Mouse (Mus musculus) limb, embryonic 14.5 days (tissue): ENCODE results near the gene Cfap58. TPM values are rescaled to one million over a fixed set of nuclear protein-coding genes. Genes with fewer than 3 reads are reported as not detected.
A peak's percentile ranks its signal among the peaks of the same experiment; 100 is the strongest.

ENCODE experiments used
- ATAC-seq: fragments of 200-750 bp; cut with Nextera tagmentation; 2 replicates; pipeline ENCODE4 v1.8.0; 2017; ENCODE audit warnings: low read depth, moderate number of reproducible peaks, moderate TSS enrichment; ENCODE audit not compliant: low FRiP score
- DNase-seq: peaks from one replicate; pipeline ENCODE4 v3.0.0-alpha.2; 2015; ENCODE audit warnings: low spot score
- H3K27ac ChIP-seq: fragments of 300-500 bp; sonication (generic); replicated peaks from 2 replicates; pipeline ENCODE4 v1.5.1; 2014; ENCODE audit warnings: low read depth, mild to moderate bottlenecking, low read length, moderate library complexity, mixed read lengths
- H3K27me3 ChIP-seq: fragments of 300-500 bp; sonication (generic); 2 replicates; pipeline ENCODE4 v1.6.1; 2014; ENCODE audit warnings: low read length, mixed read lengths; ENCODE audit not compliant: control insufficient read depth, insufficient read depth
- H3K36me3 ChIP-seq: fragments of 300-500 bp; sonication (generic); 2 replicates; pipeline ENCODE4 v1.6.1; 2014; ENCODE audit warnings: mild to moderate bottlenecking, low read length, moderate library complexity, mixed read lengths; ENCODE audit not compliant: control insufficient read depth, insufficient read depth
- H3K4me1 ChIP-seq: fragments of 300-500 bp; sonication (generic); 2 replicates; pipeline ENCODE4 v1.6.1; 2014; ENCODE audit warnings: antibody characterized with exemption, low read length, mixed read lengths; ENCODE audit not compliant: control insufficient read depth, insufficient read depth
- H3K4me2 ChIP-seq: fragments of 300-500 bp; sonication (generic); replicated peaks from 2 replicates; pipeline ENCODE4 v1.6.1; 2014; ENCODE audit warnings: low read depth, mild to moderate bottlenecking, low read length, moderate library complexity; ENCODE audit not compliant: severe bottlenecking
- H3K4me3 ChIP-seq: fragments of 300-500 bp; sonication (generic); replicated peaks from 2 replicates; pipeline ENCODE4 v1.5.1; 2014; ENCODE audit warnings: low read length
- H3K9ac ChIP-seq: fragments of 300-500 bp; sonication (generic); 2 replicates; pipeline ENCODE4 v1.6.1; 2014; ENCODE audit warnings: mild to moderate bottlenecking, low read depth, low read length, moderate library complexity; ENCODE audit not compliant: severe bottlenecking
- H3K9me3 ChIP-seq: fragments of 300-500 bp; sonication (generic); 2 replicates; pipeline ENCODE4 v1.6.1; 2016; ENCODE audit warnings: low read length; ENCODE audit not compliant: control insufficient read depth
- POLR2A ChIP-seq: fragments of 200-500 bp; IDR thresholded peaks from 2 replicates; pipeline ENCODE4 v1.8.0; 2012; ENCODE audit warnings: inconsistent platforms, mild to moderate bottlenecking, moderate library complexity, borderline replicate concordance; ENCODE audit not compliant: insufficient read depth, insufficient read length; ENCODE audit errors: extremely low read depth
- WGBS: fragments of 180-500 bp; shearing (Covaris S2); extraction: QIAGEN DNeasy Blood & Tissue Kit; methylation state at CpG from one replicate; pipeline ENCODE4 v1.1.7; 2014; 5-methylcytosine and 5-hydroxymethylcytosine counted together
- polyA plus RNA-seq, 2 experiments: library from polyadenylated mRNA; depleted of rRNA in 1 of 2; stranded (reverse) in 1 of 2; unstranded in 1 of 2; fragments of >200 nt; fragmentation: Nextera tagmentation in 1 of 2; extraction: Ambion mirVana in 1 of 2; gene quantifications; 2 replicates each; pipeline versions ENCODE4 v1.2.1 to v1.2.3; 2012 to 2014

The Cfap58 gene
- polyA plus RNA-seq, 2 experiments, result 0.05 to 0.07 TPM

DNA sequence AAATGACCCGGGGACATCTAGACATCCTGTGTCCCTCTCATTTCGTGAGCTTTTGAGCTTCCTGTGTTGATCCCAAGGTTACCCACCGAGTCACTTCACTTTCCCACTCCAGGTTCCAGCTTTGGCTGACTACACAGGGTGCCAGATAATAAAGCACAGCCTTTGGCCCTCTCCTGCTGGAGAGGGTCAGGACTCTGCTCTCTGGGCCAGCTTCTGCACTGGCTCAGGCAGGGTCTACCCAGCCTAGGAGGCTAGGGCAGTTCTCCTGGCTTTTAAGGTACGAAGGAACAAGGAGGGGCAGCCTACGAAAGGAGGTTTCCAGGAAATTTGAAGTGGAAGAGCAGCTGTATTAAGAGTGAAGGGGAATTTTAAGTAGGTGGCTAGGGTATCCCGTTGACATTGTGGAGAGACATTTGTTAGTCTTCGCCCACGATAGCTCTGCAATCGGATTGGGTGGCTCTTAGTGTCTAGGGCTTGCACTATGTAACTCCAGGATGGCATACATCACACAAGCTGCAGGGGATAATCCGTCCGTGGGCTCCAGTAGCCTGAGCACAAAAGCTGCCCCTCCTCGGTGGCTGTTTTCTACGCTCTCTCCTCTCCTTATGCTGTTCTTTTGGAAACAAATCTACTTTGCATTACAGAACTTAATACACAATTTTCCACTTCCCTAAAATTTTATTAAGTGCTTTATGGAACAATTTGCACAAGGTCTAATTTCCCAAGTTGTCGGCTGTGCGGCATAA lies 72.3 kb downstream of the Cfap58 start:
- ATAC-seq (no peak), DNase-seq (no peak)
- 50% methylated on average over 15 of the region's 15 CpGs for WGBS
- H3K4me2 ChIP-seq, result 0 out of 2 replicates have a peak overlapping the region, but pooled peaks have one; percentile 16
- no peak overlapping the region for H3K9ac ChIP-seq
- no peak overlapping the region for H3K4me3 ChIP-seq
- H3K36me3 ChIP-seq, result no peaks in the 10 kb centered on the region
- no peak for TF ChIP-seq POLR2A
- peaks cover 4% of the 10 kb centered on the region; the same call in 1 of the 2 replicates for H3K9me3 ChIP-seq
- no peaks in the 10 kb centered on the region for H3K27me3 ChIP-seq
- H3K4me1 ChIP-seq, result peaks cover 15% of the 10 kb centered on the region
- H3K27ac ChIP-seq, result peak overlapping the region; percentile 15; the same call in 1 of the 2 replicates

DNA sequence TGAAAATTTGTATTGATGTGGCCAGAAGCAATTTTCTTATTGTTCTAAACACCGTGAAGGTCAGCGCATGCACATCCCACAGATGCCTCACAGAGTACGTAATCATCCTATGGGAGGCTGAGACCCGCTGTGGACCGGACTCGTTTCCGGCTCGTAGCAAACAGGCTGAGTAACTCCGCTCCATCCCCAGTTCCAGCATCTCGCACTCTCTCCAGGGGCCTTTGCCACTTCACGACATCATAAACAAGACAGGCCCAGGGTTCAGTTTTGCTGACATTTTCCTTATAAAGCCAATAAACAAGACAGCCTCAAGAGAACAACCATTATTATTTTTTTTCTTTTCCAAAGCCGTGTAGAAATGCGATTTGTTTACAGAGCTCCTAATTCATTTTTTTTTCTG lies 82.6 kb downstream of the Cfap58 start:
- no peaks in the 10 kb centered on the region for H3K36me3 ChIP-seq
- 0 out of 2 replicates have a peak, but pooled peaks cover 5% of the 10 kb centered on the region for H3K4me1 ChIP-seq
- no peak overlapping the region for H3K4me2 ChIP-seq
- no peak overlapping the region for H3K4me3 ChIP-seq
- H3K9me3 ChIP-seq, result no peaks in the 10 kb centered on the region
- ATAC-seq (0 out of 2 replicates have a peak, but pooled peaks have one; percentile 34), DNase-seq (no peak)
- H3K27ac ChIP-seq, result no peak overlapping the region
- H3K9ac ChIP-seq, result no peak overlapping the region
- WGBS, result 33% methylated on average over 13 of the region's 13 CpGs
- no peaks in the 10 kb centered on the region for H3K27me3 ChIP-seq
- TF ChIP-seq POLR2A, result no peak

DNA sequence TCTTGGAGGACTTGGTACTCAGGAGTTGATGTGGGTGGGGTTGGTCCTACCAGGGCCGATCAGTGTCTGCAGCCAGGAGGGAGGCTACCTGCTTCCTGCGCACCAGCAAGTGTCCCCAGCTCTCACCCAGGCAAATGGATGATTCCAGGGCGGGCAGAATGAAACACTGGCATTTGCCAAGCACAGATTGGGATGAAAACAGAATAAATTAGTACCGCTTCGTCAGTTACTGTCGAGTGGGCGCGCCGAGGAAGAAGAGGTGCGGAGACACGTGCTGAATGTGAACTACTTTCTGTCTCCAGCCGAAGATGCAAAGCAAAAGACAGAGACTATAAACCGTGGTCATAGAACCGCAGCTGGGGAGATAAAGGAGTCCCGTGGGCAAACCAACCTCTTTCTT lies 84.0 kb downstream of the Cfap58 start:
- Histone ChIP-seq H3K27me3 (no peaks in the 10 kb centered on the region), H3K4me1 (0 out of 2 replicates have a peak, but pooled peaks cover 5% of the 10 kb centered on the region), H3K27ac (no peak overlapping the region), H3K36me3 (no peaks in the 10 kb centered on the region), H3K9me3 (no peaks in the 10 kb centered on the region), H3K4me2 (no peak overlapping the region), H3K9ac (no peak overlapping the region), H3K4me3 (no peak overlapping the region)
- WGBS, result 85% methylated on average over 15 of the region's 15 CpGs
- DNase-seq, result no peak
- TF ChIP-seq POLR2A, result no peak
- no peak for ATAC-seq

DNA sequence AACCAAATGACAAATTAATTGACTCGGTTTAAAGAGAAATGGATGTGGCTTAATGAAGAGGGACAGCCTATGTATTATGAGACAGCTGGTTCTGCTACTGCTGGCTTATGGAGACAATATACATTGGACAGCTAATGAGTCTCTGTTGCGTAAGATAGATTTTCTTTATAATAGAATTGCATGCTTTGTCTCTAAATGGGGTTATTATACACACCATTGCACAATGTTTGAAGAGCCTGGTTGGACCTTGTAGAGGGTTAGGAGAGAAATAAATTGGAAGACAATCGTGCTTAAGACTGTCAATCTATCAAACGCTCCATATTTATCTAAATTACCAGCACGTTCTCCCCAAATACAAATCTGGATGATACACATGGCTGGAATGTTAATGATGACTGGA lies 85.3 kb downstream of the Cfap58 start:
- H3K27me3 ChIP-seq, result no peaks in the 10 kb centered on the region
- no peak overlapping the region for H3K4me3 ChIP-seq
- H3K36me3 ChIP-seq, result no peaks in the 10 kb centered on the region
- no peak for TF ChIP-seq POLR2A
- no peak overlapping the region for H3K4me2 ChIP-seq
- DNase-seq (no peak), ATAC-seq (no peak)
- H3K27ac ChIP-seq, result no peak overlapping the region
- H3K9me3 ChIP-seq, result no peaks in the 10 kb centered on the region
- WGBS, result 89% methylated on average over 5 of the region's 5 CpGs
- H3K4me1 ChIP-seq, result 0 out of 2 replicates have a peak, but pooled peaks cover 5% of the 10 kb centered on the region
- no peak overlapping the region for H3K9ac ChIP-seq

DNA sequence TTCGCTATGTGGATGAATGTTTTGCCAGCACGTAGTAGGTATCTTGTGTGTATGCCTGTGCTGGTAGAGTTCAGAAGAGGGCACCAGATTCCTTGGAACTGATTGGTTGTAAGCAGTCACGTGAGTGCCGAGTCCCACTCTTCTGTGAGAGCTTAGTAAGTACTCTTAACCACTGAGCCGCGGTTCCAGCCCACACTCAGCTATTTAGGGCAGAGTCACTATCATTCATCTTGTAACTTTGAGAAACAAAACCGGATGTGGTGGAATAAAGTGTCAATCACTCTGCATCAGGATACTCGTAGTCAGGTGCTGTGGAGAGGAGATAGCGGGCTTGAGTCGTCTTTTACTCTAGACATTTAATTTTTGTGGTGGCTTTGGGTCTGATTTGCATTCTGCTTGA lies 86.3 kb downstream of the Cfap58 start:
- no peaks in the 10 kb centered on the region for H3K27me3 ChIP-seq
- no peak overlapping the region for H3K4me3 ChIP-seq
- no peaks in the 10 kb centered on the region for H3K36me3 ChIP-seq
- H3K4me1 ChIP-seq, result 0 out of 2 replicates have a peak, but pooled peaks cover 5% of the 10 kb centered on the region
- DNase-seq (no peak), ATAC-seq (no peak)
- 89% methylated on average over 10 of the region's 10 CpGs for WGBS
- H3K9ac ChIP-seq, result no peak overlapping the region
- H3K4me2 ChIP-seq, result no peak overlapping the region
- no peaks in the 10 kb centered on the region for H3K9me3 ChIP-seq
- no peak for TF ChIP-seq POLR2A
- H3K27ac ChIP-seq, result no peak overlapping the region
